Mouse (Mus musculus) testis, adult 2 months (tissue): ENCODE measurements around the gene Fgr. TPM values are rescaled to one million over a fixed set of nuclear protein-coding genes. Genes with fewer than 3 reads are reported as not detected.
A peak's percentile ranks its signal among the peaks of the same experiment; 100 is the strongest.

Source experiments
- H3K27ac ChIP-seq: fragments of 200-500 bp; 2 replicates; pipeline ENCODE4 v1.5.1; 2012; ENCODE audit warnings: low read depth, low read length; ENCODE audit not compliant: control insufficient read depth, insufficient read depth
- H3K27me3 ChIP-seq: fragments of 200-500 bp; 2 replicates; pipeline ENCODE4 v1.6.1; 2012; ENCODE audit warnings: mild to moderate bottlenecking, low read length, moderate library complexity; ENCODE audit not compliant: control insufficient read depth, insufficient read depth
- H3K36me3 ChIP-seq: fragments of 200-500 bp; 2 replicates; pipeline ENCODE4 v1.6.1; 2012; ENCODE audit warnings: mild to moderate bottlenecking, low read length; ENCODE audit not compliant: control insufficient read depth, insufficient read depth
- H3K4me1 ChIP-seq: fragments of 200-500 bp; 2 replicates; pipeline ENCODE4 v1.6.1; 2012; ENCODE audit warnings: low read length; ENCODE audit not compliant: control insufficient read depth, insufficient read depth
- H3K4me3 ChIP-seq: fragments of 200-500 bp; 2 replicates; pipeline ENCODE4 v1.5.1; 2012; ENCODE audit warnings: low read depth, mild to moderate bottlenecking, low read length, moderate library complexity, mixed read lengths; ENCODE audit not compliant: control insufficient read depth
- CTCF ChIP-seq: fragments of 200-500 bp; IDR thresholded peaks from 2 replicates; pipeline ENCODE4 v1.5.1; 2012; ENCODE audit warnings: low read depth, mild to moderate bottlenecking, inconsistent platforms, low read length, moderate library complexity; ENCODE audit not compliant: control insufficient read depth, insufficient read depth, insufficient replicate concordance
- POLR2A ChIP-seq: fragments of 200-500 bp; IDR thresholded peaks from 2 replicates; pipeline ENCODE4 v1.6.1; 2012; ENCODE audit warnings: low read depth, mild to moderate bottlenecking, inconsistent platforms, low read length, moderate library complexity; ENCODE audit not compliant: control insufficient read depth
- polyA plus RNA-seq: library from polyadenylated mRNA; depleted of rRNA; stranded (reverse); fragments of >200 nt; gene quantifications from 2 replicates; pipeline ENCODE4 v1.2.3, GENCODE M21; 2012

The Fgr gene
- polyA plus RNA-seq, 1 experiment: 0.85 TPM

GRCm38 (mm10) chr4:132941012-132941729, 32.7 kb upstream of the Fgr start:
- Histone ChIP-seq H3K27me3 (no peaks in the 10 kb centered on the region), H3K36me3 (no peaks in the 10 kb centered on the region), H3K4me3 (no peak overlapping the region; the same call in 1 of the 2 replicates), H3K4me1 (peaks cover 12% of the 10 kb centered on the region), H3K27ac (no peak overlapping the region)
- TF ChIP-seq POLR2A (no peak), CTCF (no peak)

GRCm38 (mm10) chr4:132943088-132943487, 30.8 kb upstream of the Fgr start:
- Histone ChIP-seq H3K4me3 (no peak overlapping the region), H3K36me3 (no peaks in the 10 kb centered on the region), H3K27ac (no peak overlapping the region), H3K27me3 (no peaks in the 10 kb centered on the region), H3K4me1 (peaks cover 20% of the 10 kb centered on the region)
- TF ChIP-seq POLR2A: no peak
- no peak for TF ChIP-seq CTCF

GRCm38 (mm10) chr4:132944106-132944505, 29.8 kb upstream of the Fgr start:
- TF ChIP-seq CTCF (no peak), POLR2A (no peak)
- no peak overlapping the region for H3K27ac ChIP-seq
- no peaks in the 10 kb centered on the region for H3K36me3 ChIP-seq
- H3K27me3 ChIP-seq: no peaks in the 10 kb centered on the region
- peaks cover 20% of the 10 kb centered on the region for H3K4me1 ChIP-seq
- H3K4me3 ChIP-seq: no peak overlapping the region

GRCm38 (mm10) chr4:132944776-132945175, 29.1 kb upstream of the Fgr start:
- H3K36me3 ChIP-seq: no peaks in the 10 kb centered on the region
- no peaks in the 10 kb centered on the region for H3K27me3 ChIP-seq
- TF ChIP-seq CTCF (no peak), POLR2A (no peak)
- no peak overlapping the region; the same call in 1 of the 2 replicates for H3K27ac ChIP-seq
- peaks cover 18% of the 10 kb centered on the region for H3K4me1 ChIP-seq
- no peak overlapping the region for H3K4me3 ChIP-seq

GRCm38 (mm10) chr4:132945261-132946046, 28.4 kb upstream of the Fgr start:
- Histone ChIP-seq H3K27me3 (no peaks in the 10 kb centered on the region), H3K4me3 (peak overlapping the region; percentile 6), H3K27ac (peak overlapping the region; percentile 83), H3K4me1 (peaks cover 21% of the 10 kb centered on the region), H3K36me3 (no peaks in the 10 kb centered on the region)
- TF ChIP-seq POLR2A: peak; percentile 31; the same call in 1 of the 2 replicates
- TF ChIP-seq CTCF: peak; percentile 96

- TF ChIP-seq POLR2A: no peak
- no peak for TF ChIP-seq CTCF
- Histone ChIP-seq H3K4me1 (peaks cover 19% of the 10 kb centered on the region), H3K4me3 (peak overlapping the region; percentile 6), H3K36me3 (no peaks in the 10 kb centered on the region), H3K27ac (peak overlapping the region; percentile 83), H3K27me3 (no peaks in the 10 kb centered on the region)
Observed at GRCm38 (mm10) chr4:132946047-132947001, 27.6 kb upstream of the Fgr start.

- H3K27me3 ChIP-seq: no peaks in the 10 kb centered on the region
- H3K27ac ChIP-seq: no peak overlapping the region
- TF ChIP-seq POLR2A: no peak
- TF ChIP-seq CTCF: no peak
Observed at GRCm38 (mm10) chr4:132949882-132950532, 23.9 kb upstream of the Fgr start.

More at GRCm38 (mm10) chr4:132949882-132950532, 23.9 kb upstream of the Fgr start:
- Histone ChIP-seq H3K36me3 (no peaks in the 10 kb centered on the region), H3K4me3 (no peak overlapping the region), H3K4me1 (peaks cover 19% of the 10 kb centered on the region)
